Mouse (Mus musculus): ENCODE data around the gene 1700057G04Rik. TPM values are rescaled to one million over a fixed set of nuclear protein-coding genes. Genes with fewer than 3 reads are reported as not detected.
A peak's percentile ranks its signal among the peaks of the same experiment; 100 is the strongest.

Gene 1700057G04Rik
- polyA plus RNA-seq, 1 experiment from 2014 or later: not detected

DNA sequence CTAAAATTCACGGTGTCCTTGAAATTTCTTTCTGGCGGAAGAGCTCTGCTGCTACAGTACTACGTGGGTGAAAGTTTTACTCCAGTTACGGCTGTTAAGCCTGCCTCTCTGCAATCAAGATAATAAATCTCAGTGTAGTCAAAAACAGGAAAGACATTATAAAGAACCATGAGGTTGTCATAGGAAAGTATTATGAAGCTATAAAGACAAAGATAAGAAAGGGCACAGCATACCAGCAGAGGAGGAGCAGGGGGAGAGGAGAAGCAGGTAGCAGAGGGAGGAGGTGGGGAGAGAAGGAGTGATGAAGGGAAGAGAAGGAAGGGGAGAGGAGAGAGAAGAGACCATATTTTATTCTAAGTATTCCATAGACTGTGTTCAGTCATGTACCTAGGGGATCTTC is 64.7 kb downstream of the 1700057G04Rik start:
- no peaks in the 10 kb centered on the region for H3K9me3 ChIP-seq
- no peak overlapping the region for H3K4me3 ChIP-seq
- no peak overlapping the region for H3K9ac ChIP-seq
- no peaks in the 10 kb centered on the region for H3K27me3 ChIP-seq (replicated peaks)
- H3K27ac ChIP-seq: no peak overlapping the region
- no peak for ATAC-seq (replicated peaks)
- no peaks in the 10 kb centered on the region for H3K4me1 ChIP-seq
- 82% methylated on average over 4 of the region's 4 CpGs for WGBS
- H3K36me3 ChIP-seq (replicated peaks): no peaks in the 10 kb centered on the region
- no peak overlapping the region for H3K4me2 ChIP-seq

DNA sequence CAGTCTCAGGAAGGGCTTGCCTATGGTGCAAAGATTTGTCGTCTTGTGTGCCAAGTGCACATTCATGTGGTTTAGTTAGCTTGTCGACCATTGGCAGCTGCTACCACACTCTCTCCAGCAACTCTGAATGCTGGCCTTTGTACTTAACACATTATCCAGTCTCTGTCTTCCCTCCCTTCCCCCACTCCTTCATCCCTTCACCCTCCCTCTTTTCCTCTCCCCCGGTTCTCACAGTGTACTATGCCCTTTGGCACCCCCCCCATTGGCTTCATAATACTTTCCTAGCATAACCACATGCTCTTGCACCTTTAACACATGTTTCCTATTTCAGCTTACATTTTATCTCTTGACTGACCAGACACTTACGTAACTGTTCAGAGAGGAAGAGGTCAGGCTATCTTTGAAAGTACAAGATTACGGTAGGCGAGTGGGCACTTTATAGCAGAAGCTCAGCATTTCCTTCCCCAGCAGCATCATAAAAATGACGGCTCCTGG is 65.6 kb downstream of the 1700057G04Rik start:
- Histone ChIP-seq H3K27ac (no peak overlapping the region), H3K4me3 (no peak overlapping the region), H3K9ac (no peak overlapping the region), H3K27me3 (replicated peaks) (no peaks in the 10 kb centered on the region), H3K9me3 (no peaks in the 10 kb centered on the region), H3K4me1 (no peaks in the 10 kb centered on the region), H3K36me3 (replicated peaks) (no peaks in the 10 kb centered on the region), H3K4me2 (no peak overlapping the region)
- ATAC-seq (replicated peaks): peak; percentile 71
- 75% methylated on average over 7 of the region's 7 CpGs for WGBS

DNA sequence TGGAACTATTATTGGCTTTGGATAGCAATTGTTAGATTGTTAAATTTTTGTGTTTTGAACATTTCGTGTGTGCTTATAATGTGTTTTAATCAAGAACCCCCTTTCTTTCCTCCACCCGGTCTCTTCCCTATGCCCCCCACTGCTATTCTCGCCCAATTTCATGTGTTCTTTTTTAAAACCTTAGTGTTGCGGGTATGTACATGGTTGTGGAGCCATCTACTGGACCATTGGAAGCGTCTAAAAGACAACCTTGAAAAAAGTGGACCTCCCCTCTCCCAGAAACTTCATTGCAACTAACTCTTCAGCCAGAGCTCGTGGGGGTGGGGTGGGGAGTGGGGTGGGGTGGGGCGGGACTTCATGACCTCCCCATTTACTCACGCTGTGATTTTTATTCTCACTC is 66.2 kb downstream of the 1700057G04Rik start:
- Histone ChIP-seq H3K4me1 (no peaks in the 10 kb centered on the region), H3K4me3 (no peak overlapping the region), H3K4me2 (no peak overlapping the region), H3K9ac (no peak overlapping the region), H3K27ac (no peak overlapping the region), H3K27me3 (replicated peaks) (no peaks in the 10 kb centered on the region), H3K9me3 (no peaks in the 10 kb centered on the region), H3K36me3 (replicated peaks) (no peaks in the 10 kb centered on the region)
- WGBS: 70% methylated on average over 8 of the region's 8 CpGs
- ATAC-seq (replicated peaks): no peak

DNA sequence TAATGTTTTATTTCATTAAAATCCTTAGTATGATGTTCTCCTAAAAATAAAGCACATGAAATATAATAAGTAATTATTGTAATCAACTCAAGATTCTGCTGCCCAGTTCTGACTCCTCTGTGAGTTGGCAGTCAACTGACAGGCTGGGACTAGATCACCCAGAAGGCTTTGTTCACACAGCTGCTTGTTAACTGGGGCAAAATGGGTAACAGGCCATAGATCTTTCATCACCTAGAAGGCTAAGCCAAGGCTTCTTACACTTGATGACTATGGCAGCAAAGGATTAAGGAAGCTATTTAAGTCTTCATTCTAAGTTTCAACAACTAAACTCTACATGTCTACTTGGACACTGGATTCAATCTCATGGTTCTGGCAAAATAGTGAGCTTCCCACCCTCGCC is 68.8 kb downstream of the 1700057G04Rik start:
- no peaks in the 10 kb centered on the region for H3K27me3 ChIP-seq (replicated peaks)
- H3K4me3 ChIP-seq: no peak overlapping the region
- H3K9me3 ChIP-seq: no peaks in the 10 kb centered on the region
- 86% methylated on average over 1 of the region's 1 CpGs for WGBS
- no peak overlapping the region for H3K9ac ChIP-seq
- H3K4me2 ChIP-seq: no peak overlapping the region
- no peaks in the 10 kb centered on the region for H3K36me3 ChIP-seq (replicated peaks)
- H3K4me1 ChIP-seq: no peaks in the 10 kb centered on the region
- no peak overlapping the region for H3K27ac ChIP-seq
- ATAC-seq (replicated peaks): no peak

DNA sequence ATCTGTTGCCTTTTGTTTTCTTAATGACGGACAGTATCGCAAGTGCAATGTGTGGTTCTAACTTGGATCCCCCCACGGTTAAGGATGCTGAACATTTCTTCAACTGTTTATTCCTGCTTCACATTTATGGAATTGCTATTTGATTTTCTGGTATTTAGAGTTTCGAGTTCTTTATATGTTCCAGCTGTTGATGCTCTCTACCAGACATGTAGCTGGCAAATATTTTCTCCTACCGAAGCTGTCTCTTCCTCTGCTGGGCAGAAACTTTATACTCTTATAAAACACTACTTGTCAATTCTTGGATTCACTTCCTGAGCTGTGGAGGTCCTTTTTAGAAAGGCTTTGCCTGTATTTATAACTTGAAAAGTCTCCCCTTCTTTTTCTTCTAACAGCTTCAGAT is 70.1 kb downstream of the 1700057G04Rik start:
- Histone ChIP-seq H3K27ac (no peak overlapping the region), H3K4me1 (no peaks in the 10 kb centered on the region), H3K9ac (no peak overlapping the region), H3K4me3 (no peak overlapping the region), H3K4me2 (no peak overlapping the region), H3K9me3 (no peaks in the 10 kb centered on the region), H3K36me3 (replicated peaks) (no peaks in the 10 kb centered on the region), H3K27me3 (replicated peaks) (no peaks in the 10 kb centered on the region)
- no peak for ATAC-seq (replicated peaks)
- 92% methylated on average over 5 of the region's 5 CpGs for WGBS

DNA sequence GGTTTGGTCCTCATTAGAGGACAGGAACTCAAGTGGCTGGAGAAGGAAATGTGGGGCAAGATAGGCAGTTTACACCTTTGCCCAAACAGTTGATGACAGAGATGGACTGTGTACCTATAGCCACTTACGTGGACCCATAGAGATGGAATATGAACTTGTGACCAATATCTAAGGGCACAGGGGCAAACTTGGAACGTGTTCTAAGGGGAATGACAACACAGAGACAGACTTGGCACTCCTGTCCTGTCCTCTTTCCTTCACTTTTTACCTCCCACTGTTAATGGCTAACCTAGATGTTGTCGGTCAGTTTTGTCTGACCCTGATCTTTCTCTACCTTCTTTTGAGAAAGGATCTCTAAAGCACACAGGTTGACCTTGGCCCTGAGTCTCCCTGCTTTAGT is 74.2 kb downstream of the 1700057G04Rik start:
- Histone ChIP-seq H3K4me2 (no peak overlapping the region), H3K9ac (no peak overlapping the region), H3K9me3 (no peaks in the 10 kb centered on the region), H3K27me3 (replicated peaks) (no peaks in the 10 kb centered on the region), H3K36me3 (replicated peaks) (no peaks in the 10 kb centered on the region), H3K27ac (no peak overlapping the region), H3K4me1 (no peaks in the 10 kb centered on the region), H3K4me3 (no peak overlapping the region)
- no peak for ATAC-seq (replicated peaks)
- 83% methylated on average over 3 of the region's 3 CpGs for WGBS

DNA sequence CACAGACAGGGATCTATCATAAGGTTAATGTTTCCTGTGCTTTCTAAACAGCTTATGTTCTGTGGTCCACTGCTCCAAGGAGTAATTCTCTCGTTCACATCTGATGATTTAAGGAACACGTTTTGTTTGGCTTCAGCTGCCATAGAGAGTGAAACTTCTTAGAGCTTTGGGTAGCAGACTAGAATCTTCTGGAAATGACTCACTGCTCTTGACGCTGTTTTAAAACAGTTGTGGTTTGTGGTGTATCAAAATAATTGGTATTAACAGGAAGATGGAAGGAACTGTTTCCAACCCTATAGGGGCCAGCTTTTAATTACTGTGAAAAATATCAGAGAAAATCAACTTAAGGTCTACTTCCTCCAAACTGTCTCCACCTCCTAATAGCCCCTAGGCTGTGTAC is 75.2 kb downstream of the 1700057G04Rik start:
- 82% methylated on average over 3 of the region's 3 CpGs for WGBS
- Histone ChIP-seq H3K27ac (no peak overlapping the region), H3K9me3 (no peaks in the 10 kb centered on the region)

DNA sequence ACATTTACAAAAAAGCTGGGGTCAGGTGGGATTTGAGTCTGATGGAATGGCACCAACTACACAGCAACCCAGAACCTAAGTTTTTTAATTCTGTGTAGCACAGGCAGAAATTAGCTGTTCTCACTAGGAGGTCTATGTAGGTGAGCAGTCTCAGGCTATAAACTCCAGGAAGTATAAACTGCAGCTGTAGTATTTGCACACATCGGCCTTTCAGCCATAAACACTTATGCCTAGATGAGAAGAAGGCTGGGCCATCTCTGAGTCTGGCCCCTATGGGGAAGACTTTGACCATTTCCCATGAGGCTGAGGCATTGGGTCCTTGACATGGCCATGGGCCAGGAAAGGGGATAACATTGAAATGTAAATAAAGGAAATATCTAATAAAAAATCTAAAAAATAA is 76.7 kb downstream of the 1700057G04Rik start:
- H3K4me2 ChIP-seq: no peak overlapping the region
- H3K4me1 ChIP-seq: no peaks in the 10 kb centered on the region
- 93% methylated on average over 1 of the region's 1 CpGs for WGBS
- no peaks in the 10 kb centered on the region for H3K36me3 ChIP-seq (replicated peaks)
- H3K4me3 ChIP-seq: no peak overlapping the region
- no peaks in the 10 kb centered on the region for H3K27me3 ChIP-seq (replicated peaks)
- H3K27ac ChIP-seq: no peak overlapping the region
- no peak for ATAC-seq (replicated peaks)
- H3K9me3 ChIP-seq: no peaks in the 10 kb centered on the region
- no peak overlapping the region for H3K9ac ChIP-seq

More for the DNA sequence above, 75.2 kb downstream of the 1700057G04Rik start:
- no peaks in the 10 kb centered on the region for H3K36me3 ChIP-seq (replicated peaks)
- H3K27me3 ChIP-seq (replicated peaks): no peaks in the 10 kb centered on the region
- no peak overlapping the region for H3K4me3 ChIP-seq
- no peak overlapping the region for H3K9ac ChIP-seq
- no peak overlapping the region for H3K4me2 ChIP-seq
- ATAC-seq (replicated peaks): no peak
- no peaks in the 10 kb centered on the region for H3K4me1 ChIP-seq

DNA sequence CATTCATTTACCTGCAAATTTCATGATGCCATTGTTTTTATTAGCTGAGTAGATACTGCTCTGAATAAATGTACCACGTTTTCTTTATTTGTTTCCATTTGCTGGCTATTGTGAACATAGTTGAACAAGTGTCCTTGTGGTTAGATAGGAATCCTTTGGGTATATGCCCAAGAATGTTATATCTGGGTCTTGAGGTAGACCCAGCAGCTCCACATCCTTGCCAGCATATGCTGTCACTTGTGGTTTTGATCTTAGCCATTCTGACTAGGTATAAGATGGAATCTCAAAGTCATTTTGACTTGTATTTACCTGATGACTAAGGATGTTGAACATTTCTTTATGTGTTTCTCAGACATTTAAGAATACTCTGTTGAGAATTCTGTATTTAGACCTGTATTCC is 77.7 kb downstream of the 1700057G04Rik start:
- WGBS: 71% methylated on average over 1 of the region's 1 CpGs
- Histone ChIP-seq H3K4me3 (no peak overlapping the region), H3K4me2 (no peak overlapping the region), H3K9ac (no peak overlapping the region), H3K36me3 (replicated peaks) (no peaks in the 10 kb centered on the region), H3K27me3 (replicated peaks) (no peaks in the 10 kb centered on the region), H3K4me1 (no peaks in the 10 kb centered on the region), H3K27ac (no peak overlapping the region), H3K9me3 (no peaks in the 10 kb centered on the region)
- no peak for ATAC-seq (replicated peaks)

DNA sequence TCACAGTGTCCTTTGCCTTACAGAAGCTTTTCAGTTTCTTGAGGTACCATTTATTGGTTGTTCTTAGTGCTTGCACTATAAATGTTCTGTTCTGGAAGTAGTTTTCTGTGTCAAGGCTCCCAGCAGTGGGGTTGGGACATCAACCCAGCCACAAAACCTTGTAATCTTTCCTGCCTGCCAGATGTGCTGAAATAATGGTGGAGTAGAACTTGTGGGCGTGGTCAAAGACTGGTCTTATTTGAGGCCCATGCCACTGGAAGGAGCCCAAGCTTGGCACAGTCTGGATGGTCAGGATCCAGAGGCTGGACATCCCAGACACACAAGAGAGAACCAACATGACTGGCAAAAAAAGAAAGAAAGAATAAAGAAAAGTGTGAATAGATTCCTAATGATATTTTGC is 78.2 kb downstream of the 1700057G04Rik start:
- H3K9me3 ChIP-seq: no peaks in the 10 kb centered on the region
- H3K4me1 ChIP-seq: no peaks in the 10 kb centered on the region
- no peak overlapping the region for H3K27ac ChIP-seq
- H3K27me3 ChIP-seq (replicated peaks): no peaks in the 10 kb centered on the region
- H3K9ac ChIP-seq: no peak overlapping the region
- ATAC-seq (replicated peaks): no peak
- no peak overlapping the region for H3K4me3 ChIP-seq
- no peak overlapping the region for H3K4me2 ChIP-seq
- no peaks in the 10 kb centered on the region for H3K36me3 ChIP-seq (replicated peaks)
- WGBS: 94% methylated on average over 1 of the region's 1 CpGs

DNA sequence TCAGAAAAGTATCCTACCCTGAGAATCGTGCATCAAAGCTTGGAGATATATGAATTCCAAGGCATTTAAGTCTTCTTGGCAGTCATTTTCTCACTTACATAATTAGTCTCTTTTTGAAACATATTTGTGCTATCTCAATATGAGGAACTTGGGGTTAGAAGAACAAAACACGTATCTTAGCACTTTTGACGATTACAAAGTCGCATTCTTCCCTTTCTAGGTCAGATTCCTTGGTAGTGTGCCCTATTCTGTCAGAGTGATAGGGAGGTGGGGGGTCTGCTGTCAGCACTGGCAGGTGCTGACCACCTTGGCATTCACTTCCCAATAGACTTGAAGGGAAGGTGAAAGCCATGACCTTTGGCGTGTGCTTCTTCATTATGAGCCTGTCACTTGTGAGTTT is 93.5 kb downstream of the 1700057G04Rik start:
- no peaks in the 10 kb centered on the region for H3K4me1 ChIP-seq
- H3K4me3 ChIP-seq: no peak overlapping the region
- H3K27me3 ChIP-seq (replicated peaks): no peaks in the 10 kb centered on the region
- 91% methylated on average over 5 of the region's 5 CpGs for WGBS
- H3K9me3 ChIP-seq: no peaks in the 10 kb centered on the region
- no peak overlapping the region for H3K9ac ChIP-seq
- no peak overlapping the region for H3K4me2 ChIP-seq
- ATAC-seq (replicated peaks): no peak
- H3K27ac ChIP-seq: no peak overlapping the region
- no peaks in the 10 kb centered on the region for H3K36me3 ChIP-seq (replicated peaks)
